Mouse (Mus musculus) G1E (cell line): ENCODE data around the gene Pde8b. TPM values are rescaled to one million over a fixed set of nuclear protein-coding genes. Genes with fewer than 3 reads are reported as not detected.

Experiments used
- ATAC-seq: 2 replicates; pipeline ENCODE4 v1.8.0; 2016; ENCODE audit warnings: mild to moderate bottlenecking; ENCODE audit not compliant: insufficient number of reproducible peaks, poor library complexity, low FRiP score, severe bottlenecking; ENCODE audit errors: extremely low read depth
- DNase-seq: peaks from one replicate; pipeline ENCODE4 v3.0.0; 2012; ENCODE audit warnings: low spot score
- H3K27me3 ChIP-seq: 2 replicates; pipeline ENCODE4 v1.6.1; 2012; ENCODE audit warnings: mild to moderate bottlenecking, low read length, inconsistent platforms; ENCODE audit not compliant: insufficient read depth
- H3K36me3 ChIP-seq: replicated peaks from 2 replicates; pipeline ENCODE3; 2012; ENCODE audit warnings: mild to moderate bottlenecking, inconsistent platforms
- H3K4me1 ChIP-seq: 2 replicates; pipeline ENCODE4 v1.6.1; 2012; ENCODE audit warnings: low read depth, low read length, inconsistent platforms, mixed read lengths; ENCODE audit not compliant: insufficient read depth
- H3K4me3 ChIP-seq: 2 replicates; pipeline ENCODE4 v1.5.1; 2012; ENCODE audit warnings: low read depth, mild to moderate bottlenecking, inconsistent platforms, low read length, moderate library complexity, mixed read lengths
- H3K9me3 ChIP-seq: replicated peaks from 2 replicates; pipeline ENCODE4 v1.6.1; 2012; ENCODE audit warnings: inconsistent platforms
- CTCF ChIP-seq: IDR thresholded peaks from 2 replicates; pipeline ENCODE4 v1.5.1; 2012; ENCODE audit warnings: low read depth, low read length, inconsistent platforms, mixed read lengths
- GATA1 ChIP-seq: IDR thresholded peaks from 2 replicates; pipeline ENCODE4 v1.6.1; 2012; ENCODE audit warnings: borderline replicate concordance, low read length, inconsistent platforms, mixed read lengths
- GATA2 ChIP-seq: IDR thresholded peaks from 2 replicates; pipeline ENCODE4 v1.6.1; 2012; ENCODE audit warnings: low read depth, low read length, inconsistent platforms, borderline replicate concordance
- POLR2AphosphoS5 ChIP-seq: IDR thresholded peaks from 2 replicates; pipeline ENCODE4 v1.6.1; 2012; ENCODE audit warnings: low read depth, low read length, inconsistent platforms; ENCODE audit not compliant: insufficient replicate concordance
- TAL1 ChIP-seq: conservative IDR thresholded peaks from 2 replicates; pipeline ENCODE4 v1.6.1; 2012; ENCODE audit warnings: low read depth, low read length, inconsistent platforms, mixed read lengths
- polyA plus RNA-seq: library from polyadenylated mRNA; stranded (reverse); fragments of >175 nt; gene quantifications from 2 replicates; pipeline ENCODE4 v1.2.3, GENCODE M21; 2012
- total RNA-seq, 2 experiments: library from RNA; stranded (forward) in 1 of 2; stranded (reverse) in 1 of 2; fragments of 200-1000 nt in 1 of 2; fragments of >200 nt in 1 of 2; fragmentation: Nextera tagmentation in 1 of 2; gene quantifications; 2 replicates each; pipeline ENCODE4 v1.2.3; 2014 to 2017

Gene Pde8b
- total and polyA plus RNA-seq, 3 experiments: 0.22 TPM; not detected in 2

DNA sequence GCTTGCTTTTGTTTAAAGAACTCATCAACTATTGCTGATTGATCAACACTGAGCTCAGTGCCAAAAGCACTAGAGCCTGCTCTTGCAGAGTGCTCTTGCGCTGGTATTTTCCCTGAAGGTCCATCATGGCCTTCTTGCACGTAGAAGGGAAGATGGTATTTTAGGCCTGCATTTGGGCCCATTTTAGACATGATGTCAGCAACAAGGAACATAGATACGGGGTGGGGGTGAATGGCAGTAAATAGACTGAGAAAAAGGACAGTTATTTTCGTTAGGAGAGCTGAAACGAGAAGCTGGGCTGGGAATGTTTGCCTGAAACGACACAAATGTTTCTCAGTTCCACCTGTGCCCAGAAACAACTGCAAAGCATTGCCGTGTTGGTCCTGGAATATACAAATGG is 91.2 kb downstream of the Pde8b start:
- H3K27me3 ChIP-seq: peaks cover 3% of the 10 kb centered on the region
- H3K9me3 ChIP-seq: no peaks in the 10 kb centered on the region
- DNase-seq (no peak), ATAC-seq (no peak)
- H3K4me1 ChIP-seq: no peaks in the 10 kb centered on the region
- H3K4me3 ChIP-seq: no peak overlapping the region
- no peaks in the 10 kb centered on the region for H3K36me3 ChIP-seq
- no peak for TF ChIP-seq TAL1
- no peak for TF ChIP-seq GATA1
- TF ChIP-seq GATA2: no peak
- no peak for TF ChIP-seq CTCF
- no peak for TF ChIP-seq POLR2AphosphoS5

- Histone ChIP-seq H3K4me3 (no peak overlapping the region), H3K4me1 (no peaks in the 10 kb centered on the region), H3K27me3 (peaks cover 9% of the 10 kb centered on the region), H3K9me3 (no peaks in the 10 kb centered on the region), H3K36me3 (no peaks in the 10 kb centered on the region)
- no peak for DNase-seq
- TF ChIP-seq CTCF: no peak
- no peak for TF ChIP-seq TAL1
- no peak for TF ChIP-seq POLR2AphosphoS5
- no peak for TF ChIP-seq GATA2
- TF ChIP-seq GATA1: no peak
- no peak for ATAC-seq
Measured at GRCm38 (mm10) chr13:95144746-95145145, 105.4 kb downstream of the Pde8b start.

GRCm38 (mm10) chr13:95140460-95141079 is 109.6 kb downstream of the Pde8b start:
- DNase-seq: no peak
- TF ChIP-seq TAL1 (no peak), CTCF (no peak), POLR2AphosphoS5 (no peak), GATA2 (no peak)
- Histone ChIP-seq H3K4me3 (no peak overlapping the region), H3K9me3 (no peaks in the 10 kb centered on the region), H3K4me1 (no peaks in the 10 kb centered on the region), H3K36me3 (no peaks in the 10 kb centered on the region), H3K27me3 (peaks cover 17% of the 10 kb centered on the region)
- ATAC-seq: no peak

DNA sequence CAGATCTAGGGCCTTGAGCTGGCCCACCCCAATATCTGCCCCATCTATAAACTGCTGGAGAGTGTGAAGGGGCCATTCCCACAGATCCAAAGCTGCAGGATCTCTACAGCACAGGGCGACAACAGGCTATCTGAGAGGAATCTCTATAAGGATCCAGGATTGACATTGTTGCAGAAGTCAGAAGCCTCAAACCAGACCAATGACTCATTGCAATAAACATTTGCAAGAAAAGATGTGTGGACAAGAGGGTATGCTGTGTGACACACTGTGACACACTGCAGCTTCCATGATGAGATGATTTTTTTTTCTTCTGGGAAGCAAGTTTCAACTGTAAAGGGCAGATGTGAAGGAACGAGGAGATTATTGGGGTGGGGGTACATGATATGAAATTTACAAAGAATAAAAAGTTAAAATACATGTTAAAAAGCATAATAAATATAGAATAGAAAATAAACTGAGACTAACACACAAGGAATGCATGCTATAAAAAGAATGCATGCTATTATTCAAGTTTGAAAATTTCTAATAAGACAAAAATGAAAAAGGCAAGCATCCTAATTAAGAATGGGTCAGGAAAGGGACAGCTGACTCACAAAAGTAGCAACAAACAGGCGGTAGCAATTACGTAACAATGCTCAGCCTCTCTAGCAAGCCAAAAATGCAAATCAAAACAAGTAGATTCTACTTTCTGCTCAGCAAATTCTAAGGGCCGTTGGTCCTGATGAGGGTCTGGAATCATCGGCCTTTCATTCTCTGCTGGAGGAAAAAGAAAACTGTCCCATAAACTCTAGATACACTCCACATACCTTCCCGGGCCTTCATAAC is 114.6 kb downstream of the Pde8b start:
- no peaks in the 10 kb centered on the region for H3K9me3 ChIP-seq
- DNase-seq (no peak), ATAC-seq (no peak)
- no peaks in the 10 kb centered on the region for H3K36me3 ChIP-seq
- H3K27me3 ChIP-seq: peaks cover 24% of the 10 kb centered on the region
- no peaks in the 10 kb centered on the region for H3K4me1 ChIP-seq
- TF ChIP-seq CTCF (no peak), TAL1 (no peak), POLR2AphosphoS5 (no peak), GATA2 (no peak), GATA1 (no peak)
- no peak overlapping the region for H3K4me3 ChIP-seq

- H3K4me1 ChIP-seq: no peaks in the 10 kb centered on the region
- DNase-seq (no peak), ATAC-seq (no peak)
- no peaks in the 10 kb centered on the region for H3K9me3 ChIP-seq
- TF ChIP-seq GATA2: no peak
- TF ChIP-seq CTCF: no peak
- TF ChIP-seq POLR2AphosphoS5: no peak
- TF ChIP-seq GATA1: no peak
- TF ChIP-seq TAL1: no peak
- H3K4me3 ChIP-seq: no peak overlapping the region
- H3K27me3 ChIP-seq: peaks cover 30% of the 10 kb centered on the region
- no peaks in the 10 kb centered on the region for H3K36me3 ChIP-seq
Measured at GRCm38 (mm10) chr13:95131848-95132247, 118.3 kb downstream of the Pde8b start.

DNA sequence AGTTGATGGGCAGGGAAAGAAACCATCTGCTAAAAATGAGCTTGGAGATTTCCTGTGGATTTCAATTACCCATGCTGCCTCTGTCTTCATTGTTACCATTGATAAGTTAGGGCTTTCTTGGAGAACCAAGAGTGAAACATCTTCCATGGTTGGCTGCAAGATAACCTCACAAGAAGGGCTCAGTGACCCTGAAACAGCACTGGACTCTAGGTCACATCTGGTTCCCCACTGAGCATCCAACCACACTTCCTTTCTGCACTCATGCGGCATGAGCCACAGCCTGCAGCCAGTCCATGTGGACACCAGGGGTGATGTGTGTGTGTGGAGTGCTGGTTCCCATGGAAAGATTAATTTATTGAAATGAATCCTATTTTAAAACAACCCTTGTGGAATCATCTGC is 119.1 kb downstream of the Pde8b start:
- TF ChIP-seq TAL1 (no peak), GATA2 (no peak)
- ATAC-seq (no peak), DNase-seq (no peak)

More for the DNA sequence above, 119.1 kb downstream of the Pde8b start:
- Histone ChIP-seq H3K4me1 (no peaks in the 10 kb centered on the region), H3K4me3 (no peak overlapping the region), H3K9me3 (no peaks in the 10 kb centered on the region), H3K27me3 (peaks cover 35% of the 10 kb centered on the region), H3K36me3 (no peaks in the 10 kb centered on the region)
